ENCODE assay signal across 10 mouse cellular contexts in the genomic region with DNA sequence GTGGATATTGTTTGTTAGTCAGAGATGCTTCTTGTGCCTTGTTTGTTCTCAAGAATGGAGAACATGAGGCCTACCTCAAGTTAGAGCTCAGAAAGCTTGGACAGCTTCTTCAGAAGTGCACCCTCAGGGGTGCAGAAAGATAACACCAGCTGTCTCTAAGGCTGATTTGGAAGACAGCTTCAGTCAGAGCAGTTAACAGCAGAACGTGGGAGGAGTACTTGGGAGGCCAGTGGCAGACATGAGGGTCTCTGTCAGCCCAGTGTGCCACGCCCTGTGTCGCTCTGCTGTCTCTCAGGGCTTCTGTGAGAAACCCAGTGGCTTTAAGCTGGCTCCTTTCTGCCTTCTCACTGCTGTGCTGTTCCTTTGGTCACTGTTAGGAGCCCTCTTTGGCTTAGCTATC. TPM values are rescaled to one million over a fixed set of nuclear protein-coding genes. Genes with fewer than 3 reads are reported as not detected.
DNase-seq lines count a peak whose midpoint lies in the region; ATAC-seq and TF ChIP-seq lines count a peak whose summit lies in the region.
"Had no signal": no experiment of that assay in that cellular context is flagged by ENCODE, and none has a peak within 500 bp of the region (broad histone marks: within the 10 kb centered on the region; RNA-seq: fewer than 3 reads in every experiment).

No protein-coding gene starts in this region.

- TF ChIP-seq CTCF in G1E (IDR thresholded peaks at IDR 0.05; ENCODE audit: low read depth, low read length), result no peak
- no peak for TF ChIP-seq CTCF in liver, embryonic 14.5 days (IDR thresholded peaks at IDR 0.05; ENCODE audit: low read depth)

- H3K27me3 ChIP-seq in hindbrain, embryonic 12.5 days, result no peaks in the 10 kb centered on the region
- H3K27me3 ChIP-seq in hindbrain, embryonic 16.5 days (replicated peaks; ENCODE audit: control insufficient read depth, insufficient read depth, low read length), result no peaks in the 10 kb centered on the region
- no peaks in the 10 kb centered on the region for H3K27me3 ChIP-seq in G1E (ENCODE audit: insufficient read depth, low read length)
- H3K27me3 ChIP-seq in liver, embryonic 14.5 days (ENCODE audit: control insufficient read depth, insufficient read depth, low read length), result no peaks in the 10 kb centered on the region
- H3K27me3 ChIP-seq: embryonic facial prominence, embryonic 15.5 days had no signal

- H3K9me3 ChIP-seq in hindbrain, embryonic 12.5 days (replicated peaks), result no peaks in the 10 kb centered on the region
- H3K9me3 ChIP-seq in hindbrain, embryonic 16.5 days (ENCODE audit: control insufficient read depth, low read length), result no peaks in the 10 kb centered on the region
- H3K9me3 ChIP-seq in G1E (replicated peaks), result no peaks in the 10 kb centered on the region
- H3K9me3 ChIP-seq in liver, embryonic 14.5 days (ENCODE audit: control insufficient read depth, low read length), result no peaks in the 10 kb centered on the region
- H3K9me3 ChIP-seq: embryonic facial prominence, embryonic 15.5 days had no signal

- H3K9ac ChIP-seq in hindbrain, embryonic 12.5 days, result no peak overlapping the region
- H3K9ac ChIP-seq in hindbrain, embryonic 16.5 days (ENCODE audit: low read depth, low read length), result no peak overlapping the region
- peak overlapping the region; percentile 49 for H3K9ac ChIP-seq in liver, embryonic 14.5 days (replicated peaks)
- H3K9ac ChIP-seq: embryonic facial prominence, embryonic 15.5 days had no signal

- ATAC-seq in hindbrain, embryonic 12.5 days (ENCODE audit: low FRiP score), result no peak
- ATAC-seq in hindbrain, embryonic 16.5 days, result no peak
- ATAC-seq in G1E (ENCODE audit: extremely low read depth, insufficient number of reproducible peaks, low FRiP score, poor library complexity, severe bottlenecking), result peak; percentile 67
- peak; percentile 78 for ATAC-seq in liver, embryonic 14.5 days (ENCODE audit: insufficient read depth)

- 49% methylated on average over 3 of the region's 3 CpGs for WGBS in hindbrain, embryonic 12.5 days
- 65% methylated on average over 3 of the region's 3 CpGs for WGBS in hindbrain, embryonic 16.5 days
- WGBS in liver, embryonic 14.5 days (ENCODE audit: insufficient replicate concordance), result 14% methylated on average over 3 of the region's 3 CpGs

- 0 out of 2 replicates have a peak, but pooled peaks have one; percentile 53 for TF ChIP-seq EP300 in liver, embryonic 14.5 days (IDR thresholded peaks at IDR 0.05; ENCODE audit: low read depth)

- peak; percentile 59 for DNase-seq in G1E (ENCODE audit: low spot score)
- peak; percentile 59 for DNase-seq in c-Kit-positive CD71-positive TER-119-positive erythroid progenitor cells, embryonic 14.5 days (ENCODE audit: low spot score)
- DNase-seq in liver, embryonic 14.5 days (ENCODE audit: low read depth in 3 of 3, low spot score in 3 of 3), result peak; percentile 32 to 45 (median 43)
- DNase-seq in kidney, postnatal 14 days, result no peak
- no peak for DNase-seq in gastrocnemius, adult 18-20 months (ENCODE audit: low spot score)
- DNase-seq: gastrocnemius, postnatal 14 days; lung, adult 18-20 months had no signal

- no peaks in the 10 kb centered on the region for H3K36me3 ChIP-seq in hindbrain, embryonic 12.5 days
- no peaks in the 10 kb centered on the region for H3K36me3 ChIP-seq in hindbrain, embryonic 16.5 days (ENCODE audit: control insufficient read depth, insufficient read depth, low read length)
- peaks cover 8% of the 10 kb centered on the region for H3K36me3 ChIP-seq in G1E (replicated peaks)
- no peaks in the 10 kb centered on the region for H3K36me3 ChIP-seq in liver, embryonic 14.5 days (replicated peaks; ENCODE audit: control insufficient read depth, insufficient read depth, low read depth)
- H3K36me3 ChIP-seq: embryonic facial prominence, embryonic 15.5 days had no signal

- no peak overlapping the region for H3K4me3 ChIP-seq in hindbrain, embryonic 12.5 days
- no peak overlapping the region for H3K4me3 ChIP-seq in hindbrain, embryonic 16.5 days (ENCODE audit: low read length)
- peak overlapping the region; percentile 61; the same call in 1 of the 2 replicates for H3K4me3 ChIP-seq in G1E (ENCODE audit: low read depth, low read length)
- no peak overlapping the region for H3K4me3 ChIP-seq in liver, embryonic 14.5 days (ENCODE audit: insufficient read depth in 1 of 2, low read depth in 2 of 2, low read length in 2 of 2)
- H3K4me3 ChIP-seq: embryonic facial prominence, embryonic 15.5 days had no signal

- H3K4me2 ChIP-seq in hindbrain, embryonic 12.5 days (replicated peaks), result no peak overlapping the region
- H3K4me2 ChIP-seq in hindbrain, embryonic 16.5 days (ENCODE audit: low read length), result no peak overlapping the region
- H3K4me2 ChIP-seq in liver, embryonic 14.5 days (ENCODE audit: low read depth), result peak overlapping the region; percentile 36
- H3K4me2 ChIP-seq: embryonic facial prominence, embryonic 15.5 days had no signal

- 0 out of 2 replicates have a peak overlapping the region, but pooled peaks have one; percentile 25 for H3K27ac ChIP-seq in hindbrain, embryonic 12.5 days
- H3K27ac ChIP-seq in hindbrain, embryonic 16.5 days (ENCODE audit: low read depth, low read length), result no peak overlapping the region
- H3K27ac ChIP-seq in liver, embryonic 14.5 days, result peak overlapping the region; percentile 76
- H3K27ac ChIP-seq: embryonic facial prominence, embryonic 15.5 days had no signal

- H3K4me1 ChIP-seq in hindbrain, embryonic 12.5 days, result peaks cover 56% of the 10 kb centered on the region
- peaks cover 34% of the 10 kb centered on the region for H3K4me1 ChIP-seq in hindbrain, embryonic 16.5 days (ENCODE audit: control insufficient read depth, insufficient read depth, low read depth, low read length)
- H3K4me1 ChIP-seq in G1E (ENCODE audit: insufficient read depth, low read depth, low read length), result peaks cover 89% of the 10 kb centered on the region
- H3K4me1 ChIP-seq in liver, embryonic 14.5 days (replicated peaks; ENCODE audit: control insufficient read depth in 2 of 2, insufficient read depth in 2 of 2, low read length in 1 of 2), result peaks cover 38 to 61% of the 10 kb centered on the region in 2 experiments

RNA-seq across cellular contexts. Expression of a gene that starts 32.1 kb away (rescaled TPM):
- 104 TPM in 2 replicates for polyA plus RNA-seq in hindbrain, embryonic 12.5 days (2016; fragmentation: Nextera tagmentation; extraction: Ambion mirVana)
- polyA plus RNA-seq in hindbrain, embryonic 16.5 days (2015; fragmentation: Nextera tagmentation; extraction: Ambion mirVana), result 65.7 and 69.1 TPM in 2 replicates
- total RNA-seq in G1E (2014; fragmentation: Nextera tagmentation) (47.6 and 48.8 TPM in 2 replicates), G1E (2017) (22.8 and 36.1 TPM in 2 replicates)
- polyA plus RNA-seq in G1E (2012), result 62.8 and 65.5 TPM in 2 replicates
- 12.6 and 12.7 TPM in 2 replicates for polyA plus RNA-seq in liver, embryonic 14.5 days (2012; rRNA removed)
- polyA plus RNA-seq in liver, embryonic 14.5 days (2014; fragmentation: Nextera tagmentation; extraction: Ambion mirVana), result 4.4 and 5.4 TPM in 2 replicates
- 10 to 100 TPM; 59.5 to 67.8 TPM for total RNA-seq in gastrocnemius, adult 18-20 months (2021)

RNA-seq across cellular contexts. Expression of a gene that starts 46.1 kb away (rescaled TPM):
- 7.2 and 7.7 TPM in 2 replicates for polyA plus RNA-seq in hindbrain, embryonic 12.5 days (2016; fragmentation: Nextera tagmentation; extraction: Ambion mirVana)
- 7.6 and 9.3 TPM in 2 replicates for polyA plus RNA-seq in hindbrain, embryonic 16.5 days (2015; fragmentation: Nextera tagmentation; extraction: Ambion mirVana)
- 10.5 and 17.4 TPM in 2 replicates for total RNA-seq in G1E (2014; fragmentation: Nextera tagmentation)
- 5.9 and 6.7 TPM in 2 replicates for total RNA-seq in G1E (2017)
- 2.5 and 3.3 TPM in 2 replicates for polyA plus RNA-seq in G1E (2012)
- 2.3 and 2.8 TPM in 2 replicates for polyA plus RNA-seq in liver, embryonic 14.5 days (2012; rRNA removed)
- 1.1 and 1.4 TPM in 2 replicates for polyA plus RNA-seq in liver, embryonic 14.5 days (2014; fragmentation: Nextera tagmentation; extraction: Ambion mirVana)
- 1 to 10 TPM; 7.5 to 8.3 TPM for total RNA-seq in gastrocnemius, adult 18-20 months (2021)

Comparison
In these comparisons a context has a peak if more than half of its experiments do, and no peak if none do; other contexts are left out.
1. ATAC-seq: peak in G1E (single experiment) and liver, embryonic 14.5 days (single experiment); none in hindbrain, embryonic 12.5 days (single experiment) and hindbrain, embryonic 16.5 days (single experiment).
2. DNase-seq: peak in G1E (single experiment), c-Kit-positive CD71-positive TER-119-positive erythroid progenitor cells, embryonic 14.5 days (single experiment) and liver, embryonic 14.5 days (3 of 3); none in kidney, postnatal 14 days (single experiment) and gastrocnemius, adult 18-20 months (single experiment).